Comparison of ENCODE assay signal across 10 mouse cellular contexts in the genomic region with DNA sequence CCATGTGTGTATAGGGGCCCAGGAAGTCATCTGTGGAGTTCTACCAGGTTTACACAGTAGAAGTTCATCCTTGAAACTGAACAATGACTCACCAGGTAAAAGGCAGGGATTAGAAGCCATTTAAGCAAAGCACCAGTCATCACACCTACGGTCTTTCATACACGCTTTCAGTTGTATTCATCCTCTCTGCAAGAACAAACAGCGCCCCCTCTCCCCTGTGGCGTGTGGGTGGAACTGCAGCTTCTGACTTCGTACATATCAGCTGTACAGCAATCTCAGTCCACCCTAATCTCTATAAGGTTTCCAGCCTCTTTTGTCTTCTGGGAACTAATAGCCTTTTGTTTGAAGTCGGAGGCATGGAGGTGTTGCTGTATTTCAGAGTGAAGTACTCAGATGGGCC.
A peak's percentile ranks its signal among the peaks of the same experiment; 100 is the strongest.
DNase-seq lines count a peak whose midpoint lies in the region; ATAC-seq and TF ChIP-seq lines count a peak whose summit lies in the region.
"Had no signal": no experiment of that assay in that cellular context is flagged by ENCODE, and none has a peak within 500 bp of the region (broad histone marks: within the 10 kb centered on the region; RNA-seq: fewer than 3 reads in every experiment).

No protein-coding gene starts in this region.

- WGBS in heart, embryonic 12.5 days: 58% methylated on average over 6 of the region's 6 CpGs

- H3K9me3 ChIP-seq in heart, embryonic 12.5 days (replicated peaks): peaks cover 3% of the 10 kb centered on the region; the same call in 1 of the 2 replicates
- peaks cover 43% of the 10 kb centered on the region for H3K9me3 ChIP-seq in G1E (replicated peaks)
- H3K9me3 ChIP-seq: embryonic facial prominence, embryonic 15.5 days; limb, embryonic 12.5 days had no signal

- H3K4me1 ChIP-seq in heart, embryonic 12.5 days (replicated peaks): no peaks in the 10 kb centered on the region
- H3K4me1 ChIP-seq in G1E (ENCODE audit: insufficient read depth, low read depth, low read length): no peaks in the 10 kb centered on the region
- H3K4me1 ChIP-seq: embryonic facial prominence, embryonic 15.5 days; limb, embryonic 12.5 days had no signal

- H3K27me3 ChIP-seq in heart, embryonic 12.5 days (replicated peaks): no peaks in the 10 kb centered on the region
- no peaks in the 10 kb centered on the region for H3K27me3 ChIP-seq in G1E (ENCODE audit: insufficient read depth, low read length)
- H3K27me3 ChIP-seq: embryonic facial prominence, embryonic 15.5 days had no signal

- intact Hi-C loops in heart, postnatal 14 days (cut with DNase I): no loop called here
- intact Hi-C loops in gastrocnemius, postnatal 14 days (cut with DNase I; ENCODE audit: low total_unique reads): no loop called here

- peak; percentile 9 to 24 for DNase-seq in heart, postnatal 14 days
- DNase-seq in 416B (ENCODE audit: low read depth) (peak; percentile 35), G1E (ENCODE audit: low spot score) (no peak)
- peak; percentile 50 for DNase-seq in lung, postnatal 36 days
- DNase-seq in telencephalon, adult 2 months (ENCODE audit: low read depth, low spot score): peak; percentile 29
- DNase-seq in gastrocnemius, postnatal 14 days: no peak

- H3K36me3 ChIP-seq in heart, embryonic 12.5 days: no peaks in the 10 kb centered on the region
- H3K36me3 ChIP-seq in G1E (replicated peaks): no peaks in the 10 kb centered on the region
- H3K36me3 ChIP-seq: embryonic facial prominence, embryonic 15.5 days; limb, embryonic 12.5 days had no signal

- H3K4me3 ChIP-seq in heart, embryonic 12.5 days: no peak overlapping the region
- H3K4me3 ChIP-seq in G1E (ENCODE audit: low read depth, low read length): no peak overlapping the region
- H3K4me3 ChIP-seq: embryonic facial prominence, embryonic 15.5 days; limb, embryonic 12.5 days had no signal

- H3K4me2 ChIP-seq in heart, embryonic 12.5 days: no peak overlapping the region
- H3K4me2 ChIP-seq: embryonic facial prominence, embryonic 15.5 days; limb, embryonic 12.5 days had no signal

- no peak overlapping the region for H3K9ac ChIP-seq in heart, embryonic 12.5 days
- H3K9ac ChIP-seq: embryonic facial prominence, embryonic 15.5 days; limb, embryonic 12.5 days had no signal

- no peak overlapping the region for H3K27ac ChIP-seq in heart, embryonic 12.5 days (ENCODE audit: poor library complexity, severe bottlenecking)
- H3K27ac ChIP-seq: embryonic facial prominence, embryonic 15.5 days; limb, embryonic 12.5 days had no signal

- peak; percentile 40 for TF ChIP-seq CTCF in G1E (IDR thresholded peaks at IDR 0.05; ENCODE audit: low read depth, low read length)

- no peak for ATAC-seq in heart, embryonic 12.5 days (ENCODE audit: insufficient number of reproducible peaks, low FRiP score)
- ATAC-seq in G1E (ENCODE audit: extremely low read depth, insufficient number of reproducible peaks, low FRiP score, poor library complexity, severe bottlenecking): no peak
- ATAC-seq in common myeloid progenitor, adult 5-6 weeks (replicated peaks; ENCODE audit: low read depth, poor library complexity, severe bottlenecking): peak; percentile 88

Comparison
In these comparisons a context has a peak if more than half of its experiments do, and no peak if none do; other contexts are left out.
1. DNase-seq: peak in heart, postnatal 14 days (2 of 2), 416B (single experiment), lung, postnatal 36 days (single experiment) and telencephalon, adult 2 months (single experiment); none in G1E (single experiment) and gastrocnemius, postnatal 14 days (single experiment).